Mouse (Mus musculus) spleen, adult 2 months (tissue): ENCODE data around the gene Tpm3. TPM values are rescaled to one million over a fixed set of nuclear protein-coding genes. Genes with fewer than 3 reads are reported as not detected.
A peak's percentile ranks its signal among the peaks of the same experiment; 100 is the strongest.
"Not testable (repeated sequence)": the region's sequence is repeated elsewhere in the genome, so short reads cannot be mapped to it uniquely, and the experiment has no call there.

Experiments
- DNase-seq, 2 experiments: peaks; one replicate each; pipeline versions ENCODE4 v3.0.0 to v3.0.0-alpha.2; 2012 to 2021; ENCODE audit warnings: low spot score in 2 of 2, low read depth in 1 of 2
- H3K27ac ChIP-seq: fragments of 200-500 bp; 2 replicates; pipeline ENCODE4 v1.5.1; 2012; ENCODE audit warnings: low read length, inconsistent platforms; ENCODE audit not compliant: insufficient read depth
- H3K27me3 ChIP-seq: fragments of 200-500 bp; 2 replicates; pipeline ENCODE4 v1.6.1; 2012; ENCODE audit warnings: mild to moderate bottlenecking, moderate library complexity, low read length, inconsistent platforms; ENCODE audit not compliant: control insufficient read depth, insufficient read depth
- H3K36me3 ChIP-seq: fragments of 200-500 bp; 2 replicates; pipeline ENCODE4 v1.6.1; 2012; ENCODE audit warnings: mild to moderate bottlenecking, low read length, inconsistent platforms; ENCODE audit not compliant: control insufficient read depth, insufficient read depth
- H3K4me1 ChIP-seq: fragments of 200-500 bp; 2 replicates; pipeline ENCODE4 v1.6.1; 2011; ENCODE audit warnings: inconsistent platforms; ENCODE audit not compliant: control insufficient read depth, insufficient read depth, insufficient read length
- H3K4me3 ChIP-seq: fragments of 200-500 bp; 2 replicates; pipeline ENCODE4 v1.5.1; 2011; ENCODE audit warnings: mild to moderate bottlenecking, inconsistent platforms; ENCODE audit not compliant: insufficient read depth, insufficient read length; ENCODE audit errors: extremely low read depth
- CTCF ChIP-seq: fragments of 200-500 bp; IDR thresholded peaks from 2 replicates; pipeline ENCODE4 v1.5.1; 2011; ENCODE audit warnings: mild to moderate bottlenecking, inconsistent platforms; ENCODE audit not compliant: insufficient read depth, insufficient read length, insufficient replicate concordance; ENCODE audit errors: extremely low read depth
- POLR2A ChIP-seq: fragments of 200-500 bp; IDR thresholded peaks from 2 replicates; pipeline ENCODE4 v1.6.1; 2011; ENCODE audit warnings: low read depth, low read length, inconsistent platforms
- WGBS: fragments of 180-500 bp; shearing (Covaris S2); methylation state at CpG from one replicate; pipeline ENCODE4 v1.1.7; 2018; 5-methylcytosine and 5-hydroxymethylcytosine counted together
- polyA plus RNA-seq: library from polyadenylated mRNA; depleted of rRNA; stranded (reverse); fragments of >200 nt; gene quantifications from 2 replicates; pipeline ENCODE4 v1.2.3, GENCODE M21; 2012

Tpm3 gene
- polyA plus RNA-seq, 1 experiment, result 141 TPM

DNA sequence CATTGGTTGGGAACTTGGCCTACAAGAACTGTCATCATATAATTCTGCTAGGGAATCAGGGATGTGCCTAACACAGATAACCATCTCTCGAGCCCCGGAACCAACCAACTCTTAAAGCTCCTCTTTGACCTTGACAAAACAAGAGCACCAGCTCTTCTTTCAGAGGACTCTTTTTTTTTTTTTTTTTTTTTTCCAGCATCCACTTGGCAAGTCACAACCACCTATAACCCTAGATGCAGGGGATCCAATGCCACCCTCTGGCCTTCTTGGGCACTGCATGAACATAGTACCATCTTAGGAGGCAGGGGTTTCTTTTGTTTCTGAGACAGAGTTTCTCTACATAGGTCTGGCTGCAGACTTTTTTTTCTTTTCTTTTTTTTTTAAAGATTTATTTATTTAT is 41.9 kb downstream of the Tpm3 start:
- H3K36me3 ChIP-seq, result no peaks in the 10 kb centered on the region
- WGBS, result 77% methylated on average over 2 of the region's 2 CpGs
- no peak for TF ChIP-seq POLR2A
- TF ChIP-seq CTCF, result peak; percentile 8; the same call in 1 of the 2 replicates
- H3K4me3 ChIP-seq, result no peak overlapping the region
- H3K27me3 ChIP-seq, result no peaks in the 10 kb centered on the region
- H3K4me1 ChIP-seq, result peaks cover 4% of the 10 kb centered on the region; the same call in 1 of the 2 replicates
- DNase-seq, result peak in 1 of 2 experiments; percentile 26
- no peak overlapping the region for H3K27ac ChIP-seq

DNA sequence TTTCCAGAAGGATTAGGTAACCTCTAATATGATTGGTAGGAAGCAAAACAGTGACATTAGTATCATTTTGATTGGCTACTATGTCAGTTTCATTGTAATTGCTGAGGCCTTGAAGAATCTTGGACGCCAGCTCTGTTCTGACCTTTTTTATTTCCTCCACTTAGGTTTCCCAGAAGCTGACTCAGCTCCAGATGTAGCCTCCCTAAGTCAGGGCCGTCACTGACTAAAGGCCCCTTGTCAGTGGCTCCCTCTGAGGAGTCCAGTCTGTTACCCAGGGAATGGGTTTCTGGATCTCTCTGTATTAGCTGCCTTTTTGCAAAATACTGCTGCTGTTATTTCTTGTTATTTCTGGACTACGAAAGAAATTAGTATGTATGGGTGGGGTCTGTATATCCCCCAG is 43.1 kb downstream of the Tpm3 start:
- H3K4me1 ChIP-seq, result peaks cover 4% of the 10 kb centered on the region; the same call in 1 of the 2 replicates
- H3K27me3 ChIP-seq, result no peaks in the 10 kb centered on the region
- no peak for DNase-seq
- no peak overlapping the region for H3K27ac ChIP-seq
- no peaks in the 10 kb centered on the region for H3K36me3 ChIP-seq
- H3K4me3 ChIP-seq, result no peak overlapping the region
- no peak for TF ChIP-seq CTCF
- TF ChIP-seq POLR2A, result no peak
- 71% methylated on average over 3 of the region's 3 CpGs for WGBS

DNA sequence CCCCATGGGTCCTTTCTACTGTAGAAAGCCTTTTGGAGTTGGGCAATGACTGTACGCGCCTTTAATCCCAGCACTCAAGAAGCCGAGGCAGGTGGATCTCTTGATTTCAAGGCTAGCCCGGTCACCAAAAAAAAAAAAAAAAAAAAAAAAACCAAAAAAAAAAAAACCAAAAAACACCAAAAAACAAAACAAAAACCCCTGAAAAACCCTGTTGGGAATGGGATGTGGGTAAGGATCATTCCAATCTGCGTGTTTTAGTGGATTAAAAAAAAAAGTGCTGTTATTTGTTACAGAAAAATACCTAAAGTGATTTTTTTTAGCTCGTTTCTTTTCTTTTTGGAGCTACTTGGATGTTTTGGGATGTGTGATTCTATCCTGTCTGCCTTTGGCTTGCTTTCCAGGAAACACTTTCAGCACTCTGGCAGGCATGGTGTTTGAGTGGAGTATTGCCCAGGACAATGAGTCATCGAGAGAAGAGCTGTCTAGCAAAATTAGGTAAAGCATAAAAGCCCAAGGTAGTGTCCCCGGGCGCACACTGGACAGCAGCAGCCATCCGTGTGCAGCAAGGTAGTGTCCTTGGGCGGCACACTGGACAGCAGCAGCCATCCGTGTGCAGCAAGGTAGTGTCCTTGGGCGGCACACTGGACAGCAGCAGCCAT is 45.8 kb downstream of the Tpm3 start:
- Histone ChIP-seq H3K27me3 (no peaks in the 10 kb centered on the region), H3K4me1 (peaks cover 3% of the 10 kb centered on the region; the same call in 1 of the 2 replicates), H3K4me3 (no peak overlapping the region), H3K36me3 (no peaks in the 10 kb centered on the region), H3K27ac (no peak overlapping the region)
- DNase-seq, result no peak
- 87% methylated on average over 13 of the region's 13 CpGs for WGBS
- TF ChIP-seq CTCF, result no peak
- TF ChIP-seq POLR2A, result no peak

- WGBS, result 78% methylated on average over 5 of the region's 5 CpGs
- H3K36me3 ChIP-seq, DNase-seq, H3K27me3 ChIP-seq, H3K4me1 ChIP-seq, H3K4me3 ChIP-seq, H3K27ac ChIP-seq: not testable (repeated sequence)
Observed at GRCm38 (mm10) chr3:90122036-90122435, 49.6 kb downstream of the Tpm3 start.

- Histone ChIP-seq H3K27ac (peak overlapping the region; percentile 45), H3K4me1 (peaks cover 3% of the 10 kb centered on the region; the same call in 1 of the 2 replicates), H3K27me3 (no peaks in the 10 kb centered on the region), H3K36me3 (no peaks in the 10 kb centered on the region), H3K4me3 (peak overlapping the region; percentile 10; the same call in 1 of the 2 replicates)
- peak; percentile 29 to 50 for DNase-seq
- 4% methylated on average over 5 of the region's 5 CpGs for WGBS
- TF ChIP-seq POLR2A, result no peak
Observed at GRCm38 (mm10) chr3:90125710-90126109, 53.3 kb downstream of the Tpm3 start.

GRCm38 (mm10) chr3:90127881-90128280 is 55.4 kb downstream of the Tpm3 start:
- Histone ChIP-seq H3K4me1 (peaks cover 5% of the 10 kb centered on the region; the same call in 1 of the 2 replicates), H3K4me3 (no peak overlapping the region), H3K27ac (no peak overlapping the region), H3K27me3 (no peaks in the 10 kb centered on the region), H3K36me3 (no peaks in the 10 kb centered on the region)
- 96% methylated on average over 6 of the region's 6 CpGs for WGBS
- TF ChIP-seq POLR2A (no peak), CTCF (no peak)
- no peak for DNase-seq

- TF ChIP-seq POLR2A, result no peak
- no peak for TF ChIP-seq CTCF
- no peak for DNase-seq
- Histone ChIP-seq H3K27ac (no peak overlapping the region), H3K36me3 (no peaks in the 10 kb centered on the region), H3K4me3 (no peak overlapping the region), H3K27me3 (no peaks in the 10 kb centered on the region), H3K4me1 (peaks cover 2% of the 10 kb centered on the region; the same call in 1 of the 2 replicates)
- WGBS, result 38% methylated on average over 3 of the region's 3 CpGs
Observed at GRCm38 (mm10) chr3:90132745-90133144, 60.3 kb downstream of the Tpm3 start.
